Mouse (Mus musculus) monocyte, adult 5-6 weeks (primary cell): ENCODE data around the gene Prelid3b. TPM values are rescaled to one million over a fixed set of nuclear protein-coding genes. Genes with fewer than 3 reads are reported as not detected.

Experiments
- ATAC-seq: fragments of 153-309, 156-312 bp; replicated peaks from 2 replicates; pipeline ENCODE4 v1.8.0; 2017; ENCODE audit warnings: mild to moderate bottlenecking; ENCODE audit not compliant: low TSS enrichment, insufficient number of reproducible peaks, severe bottlenecking, poor library complexity, low FRiP score
- total RNA-seq: library from RNA; stranded (forward); fragments of 200-1000, 200-491, 200-594 nt; gene quantifications from 3 replicates; pipeline ENCODE4 v1.2.3, GENCODE M21; 2017

Gene Prelid3b
- total RNA-seq, result 107 to 190 TPM (median 108 TPM) in 3 replicates

- ATAC-seq, result peak; percentile 83
Measured at GRCm38 (mm10) chr2:174472818-174473549, at the start of gene Prelid3b. Gene Prelid3b (minus strand): TSS chr2:174473081.

GRCm38 (mm10) chr2:174522134-174522533 lies 49.3 kb upstream of the Prelid3b start:
- no peak for ATAC-seq

- ATAC-seq, result no peak
Measured at GRCm38 (mm10) chr2:174517141-174518079, 44.5 kb upstream of the Prelid3b start.

GRCm38 (mm10) chr2:174514887-174515286 lies 42.0 kb upstream of the Prelid3b start:
- ATAC-seq, result no peak

DNA sequence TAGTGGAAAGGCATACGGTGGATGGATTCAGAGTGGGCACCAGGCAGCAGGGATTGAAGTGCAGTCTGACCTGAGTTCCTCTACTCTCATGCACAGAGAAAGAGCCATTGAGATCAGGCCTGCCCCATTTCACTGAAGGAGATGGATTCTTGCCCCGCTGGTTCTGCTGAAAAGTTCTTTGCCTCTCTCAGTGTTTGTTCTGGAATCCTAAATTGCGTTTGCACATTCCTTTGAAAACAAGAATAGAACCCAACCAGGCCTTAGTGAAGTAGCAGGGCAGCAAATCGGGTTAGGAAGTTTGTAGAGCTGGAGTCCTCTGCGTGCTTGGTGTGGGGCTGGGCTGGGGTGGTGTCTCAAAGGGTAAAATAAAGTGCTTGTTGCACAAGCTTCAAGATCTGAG lies 40.9 kb upstream of the Prelid3b start:
- ATAC-seq, result no peak

DNA sequence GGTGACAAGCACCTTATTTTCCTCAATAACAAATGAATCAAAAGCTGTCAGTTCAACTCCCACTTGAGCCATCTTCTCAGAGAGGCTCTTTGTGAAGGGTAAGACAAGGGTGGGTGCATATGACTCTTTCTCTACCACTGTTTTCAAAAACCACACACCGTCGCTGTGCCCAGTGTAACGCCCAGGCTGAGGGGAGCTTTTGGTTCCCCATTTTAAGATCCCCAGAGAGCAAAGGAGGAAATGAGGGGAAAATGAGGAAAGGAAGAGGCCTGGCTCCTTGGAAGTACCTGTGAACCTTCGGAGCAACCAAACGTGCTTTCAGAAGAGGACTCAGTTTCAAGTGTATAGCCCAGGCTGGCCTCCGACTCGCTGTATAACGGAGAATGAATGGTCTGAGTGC lies 36.9 kb upstream of the Prelid3b start:
- ATAC-seq, result no peak

- ATAC-seq, result no peak
Measured at GRCm38 (mm10) chr2:174507998-174508397, 35.1 kb upstream of the Prelid3b start.

GRCm38 (mm10) chr2:174502831-174503460 lies 30.1 kb upstream of the Prelid3b start:
- no peak for ATAC-seq

DNA sequence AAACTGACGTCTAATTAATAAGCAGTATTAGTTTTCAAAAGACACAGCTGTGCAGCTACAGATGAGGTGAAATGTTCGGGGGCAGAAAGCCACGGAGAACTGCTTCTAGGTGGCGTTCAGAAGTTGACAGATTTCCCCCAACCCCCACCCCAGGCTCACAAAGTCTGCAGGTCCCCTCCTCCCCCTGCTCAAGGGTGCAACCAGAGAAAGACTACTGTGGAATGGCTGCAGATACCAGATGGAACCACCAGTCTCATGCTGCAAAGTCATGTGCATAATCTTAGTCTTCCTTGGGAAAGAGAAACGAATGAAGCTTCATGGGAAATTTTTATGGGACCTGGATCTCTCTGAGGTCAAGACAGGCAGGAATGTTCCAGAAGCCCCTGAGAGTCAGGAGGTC lies 29.4 kb upstream of the Prelid3b start:
- ATAC-seq, result no peak

DNA sequence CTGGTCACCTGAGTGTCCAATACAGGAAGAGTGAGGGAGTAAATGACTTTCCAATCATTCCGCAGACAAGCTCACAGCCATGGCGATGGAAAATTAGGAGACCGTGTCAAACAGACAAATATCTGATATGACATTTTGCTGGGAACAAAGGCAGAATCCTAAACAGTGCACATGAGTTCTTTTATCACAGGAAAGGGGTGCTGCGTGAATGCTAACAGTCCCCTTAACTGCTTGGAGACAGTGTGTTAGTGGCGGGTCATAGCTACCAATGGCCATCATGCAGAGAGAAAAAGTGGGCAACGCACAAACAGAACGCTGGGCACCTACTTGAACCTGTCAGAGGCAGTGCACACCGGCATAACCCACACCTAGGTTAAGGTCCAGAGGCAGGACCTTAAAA lies 28.6 kb upstream of the Prelid3b start:
- no peak for ATAC-seq

- no peak for ATAC-seq
Measured at GRCm38 (mm10) chr2:174500814-174501503, 28.1 kb upstream of the Prelid3b start.

- ATAC-seq, result 0 out of 2 replicates have a peak, but pooled peaks have one; percentile 50
Measured at GRCm38 (mm10) chr2:174492858-174493257, 20.0 kb upstream of the Prelid3b start.

DNA sequence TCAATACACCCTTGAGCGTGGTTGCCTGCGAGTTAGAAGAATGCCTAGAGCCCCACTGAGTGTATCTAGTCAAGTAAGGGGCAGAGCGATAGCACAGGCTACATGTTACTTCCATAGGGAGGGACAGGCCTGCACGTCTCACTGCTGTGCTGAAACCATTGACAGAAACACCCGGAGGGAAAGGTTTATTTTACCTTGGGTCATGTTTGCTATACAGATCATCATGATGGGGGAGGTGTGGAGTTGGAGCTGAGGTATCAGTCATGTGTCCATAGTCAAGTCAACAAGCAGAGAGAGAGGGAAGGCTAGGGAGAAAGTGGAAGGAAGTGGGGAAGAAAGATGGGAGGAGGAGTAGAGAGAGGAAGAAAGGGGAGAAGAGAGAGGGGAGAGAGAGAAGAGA lies 14.1 kb upstream of the Prelid3b start:
- no peak for ATAC-seq

- no peak for ATAC-seq
Measured at GRCm38 (mm10) chr2:174478746-174479145, 5.9 kb upstream of the Prelid3b start.

DNA sequence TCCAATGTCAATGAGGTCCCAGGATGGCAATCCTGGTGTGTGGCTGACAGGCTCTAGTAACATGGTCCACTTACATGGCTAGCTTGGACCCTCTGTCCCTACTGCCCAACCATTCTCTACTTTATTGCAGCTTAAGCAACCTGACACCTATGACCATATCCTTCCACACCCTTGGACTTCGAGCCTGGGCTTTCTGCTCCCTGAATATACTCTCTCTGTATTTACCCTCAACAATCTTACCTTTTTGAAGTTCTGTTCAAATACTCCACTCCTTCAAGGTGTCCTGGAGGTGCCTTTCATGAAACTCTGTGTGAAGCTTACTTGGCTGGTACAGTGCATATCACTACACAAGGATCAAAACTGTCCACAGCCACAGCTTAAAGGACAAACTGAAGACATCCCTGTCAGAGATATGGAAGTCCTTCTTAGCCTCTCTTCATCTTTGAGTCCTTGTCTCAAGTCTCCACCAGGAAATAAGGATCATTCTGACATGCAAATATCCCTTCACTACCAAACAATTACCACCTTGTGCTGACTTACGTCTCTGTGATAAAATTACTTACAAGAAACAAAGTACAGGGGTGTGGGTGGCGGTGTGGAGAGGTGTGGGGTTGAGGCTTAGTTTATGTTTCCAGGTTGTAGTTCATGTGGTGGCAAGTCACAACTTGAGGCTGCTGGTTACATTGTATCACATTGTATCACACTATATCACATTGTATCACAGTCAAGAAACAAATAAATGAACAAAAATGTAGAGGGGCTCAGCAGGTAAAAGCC lies 4.8 kb upstream of the Prelid3b start:
- no peak for ATAC-seq

- ATAC-seq, result no peak
Measured at GRCm38 (mm10) chr2:174473550-174473927, 658 bp upstream of the Prelid3b start.

DNA sequence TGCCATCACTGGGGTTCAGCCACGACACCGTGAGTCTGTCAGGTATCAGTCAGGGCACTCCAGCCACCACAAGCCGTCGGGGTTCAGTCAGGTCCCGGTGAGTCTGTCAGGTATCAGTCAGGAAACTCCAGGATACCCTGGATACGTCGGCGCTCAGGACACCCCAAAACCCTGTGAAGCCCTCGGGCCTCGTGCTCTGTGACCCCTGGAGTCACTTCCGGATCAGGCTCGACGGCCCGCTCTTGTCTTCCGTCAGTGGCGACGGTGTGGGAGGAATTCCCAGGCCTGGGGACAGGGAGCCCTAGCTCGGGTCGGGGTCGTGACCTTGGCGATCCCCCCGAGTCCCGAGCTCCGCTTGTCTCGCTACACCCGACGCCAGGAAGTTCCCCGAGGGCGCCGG lies 474 bp downstream of the Prelid3b start:
- ATAC-seq, result peak; percentile 10; the same call in 1 of the 2 replicates

GRCm38 (mm10) chr2:174470786-174471405 lies 2.0 kb downstream of the Prelid3b start:
- ATAC-seq, result no peak
